Comparison of ENCODE assay signal across 7 mouse cellular contexts in the genomic region with DNA sequence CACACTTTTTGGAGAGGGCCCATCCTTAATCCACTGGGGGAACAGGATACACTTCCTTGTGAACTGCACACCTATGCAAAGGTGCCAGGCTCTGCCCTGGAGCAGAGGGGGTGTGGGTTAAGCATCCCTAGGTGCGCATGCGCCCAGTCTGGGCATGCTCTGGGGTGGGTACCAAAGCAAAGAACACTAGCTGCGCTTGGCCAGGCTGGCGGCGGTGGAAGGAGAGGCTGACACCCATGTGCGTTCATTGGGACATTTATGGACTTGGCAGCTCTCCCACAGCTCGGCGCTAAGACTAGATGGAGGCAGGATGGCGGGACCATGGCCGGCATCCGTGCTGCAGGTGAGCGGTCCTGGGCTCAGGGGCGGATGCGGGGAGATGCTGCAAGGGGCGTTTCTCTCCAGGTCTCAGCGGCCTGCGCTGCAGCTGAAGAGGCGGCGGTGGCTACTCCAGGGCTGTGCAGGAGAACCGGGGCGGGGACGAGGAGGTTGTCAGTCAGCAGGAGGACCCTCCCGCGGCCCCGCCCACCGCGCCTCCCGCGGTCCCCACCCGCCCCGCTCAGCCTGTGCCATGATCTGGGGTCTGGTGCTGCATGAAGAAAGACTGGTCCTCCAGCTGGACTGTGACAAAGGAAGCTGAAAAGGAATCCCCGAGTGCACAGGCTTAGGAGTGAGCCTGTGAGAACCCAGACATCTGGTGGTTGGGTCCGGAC. TPM values are rescaled to one million over a fixed set of nuclear protein-coding genes. Genes with fewer than 3 reads are reported as not detected.
A peak's percentile ranks its signal among the peaks of the same experiment; 100 is the strongest.
DNase-seq lines count a peak whose midpoint lies in the region; ATAC-seq and TF ChIP-seq lines count a peak whose summit lies in the region.

A gene (plus strand): TSS at position 146 of the 713 bp plus-strand sequence.

- no peak within 1 kb of the TSS for H3K27ac ChIP-seq in lung, embryonic 14.5 days (ENCODE audit: low read depth)
- H3K27ac ChIP-seq in embryonic facial prominence, embryonic 11.5 days (replicated peaks; ENCODE audit: low read depth, low read length), result no peak within 1 kb of the TSS
- peak within 1 kb of the TSS; percentile 68; the same call in 1 of the 2 replicates for H3K27ac ChIP-seq in hindbrain, embryonic 16.5 days (ENCODE audit: low read depth, low read length)
- H3K27ac ChIP-seq in midbrain, embryonic 11.5 days (ENCODE audit: low read depth, low read length), result no peak within 1 kb of the TSS

- WGBS in lung, embryonic 14.5 days, result 2% methylated on average over 33 of the region's 33 CpGs
- 3% methylated on average over 33 of the region's 33 CpGs for WGBS in embryonic facial prominence, embryonic 11.5 days
- WGBS in hindbrain, embryonic 16.5 days, result 2% methylated on average over 33 of the region's 33 CpGs
- WGBS in midbrain, embryonic 11.5 days, result 3% methylated on average over 33 of the region's 33 CpGs

- H3K9me3 ChIP-seq in lung, embryonic 14.5 days (ENCODE audit: low read depth, low read length), result no peaks in the 10 kb centered on the region
- H3K9me3 ChIP-seq in embryonic facial prominence, embryonic 11.5 days (replicated peaks; ENCODE audit: control insufficient read depth, low read length), result no peaks in the 10 kb centered on the region
- no peaks in the 10 kb centered on the region for H3K9me3 ChIP-seq in hindbrain, embryonic 16.5 days (ENCODE audit: control insufficient read depth, low read length)
- no peaks in the 10 kb centered on the region for H3K9me3 ChIP-seq in midbrain, embryonic 11.5 days (ENCODE audit: control insufficient read depth, low read length)

- peak; percentile 49 for DNase-seq in lung, embryonic 14.5 days
- DNase-seq in lung, postnatal 25 days (ENCODE audit: low spot score), result no peak
- DNase-seq in embryonic facial prominence, embryonic 11.5 days (ENCODE audit: low spot score), result peak; percentile 62
- DNase-seq in midbrain, embryonic 11.5 days (ENCODE audit: low spot score, missing footprints), result peak; percentile 86
- DNase-seq in thymus, postnatal 4 days, result peak; percentile 74
- DNase-seq in spleen, postnatal 36 days (ENCODE audit: low spot score in 2 of 2), result no peak

- H3K9ac ChIP-seq in lung, embryonic 14.5 days, result 0 out of 2 replicates have a peak within 1 kb of the TSS, but pooled peaks have one; percentile 11
- H3K9ac ChIP-seq in embryonic facial prominence, embryonic 11.5 days (replicated peaks; ENCODE audit: low read length), result 0 out of 2 replicates have a peak within 1 kb of the TSS, but pooled peaks have one; percentile 18
- peak within 1 kb of the TSS; percentile 73 for H3K9ac ChIP-seq in hindbrain, embryonic 16.5 days (ENCODE audit: low read depth, low read length)
- peak within 1 kb of the TSS; percentile 40; the same call in 1 of the 2 replicates for H3K9ac ChIP-seq in midbrain, embryonic 11.5 days (ENCODE audit: low read length)

- peak within 1 kb of the TSS; percentile 20 for H3K4me3 ChIP-seq in lung, embryonic 14.5 days (ENCODE audit: low read depth, low read length)
- H3K4me3 ChIP-seq in embryonic facial prominence, embryonic 11.5 days (ENCODE audit: low read depth, low read length), result no peak within 1 kb of the TSS
- peak within 1 kb of the TSS; percentile 49 for H3K4me3 ChIP-seq in hindbrain, embryonic 16.5 days (ENCODE audit: low read length)
- peak within 1 kb of the TSS; percentile 12 for H3K4me3 ChIP-seq in midbrain, embryonic 11.5 days (ENCODE audit: low read depth, low read length)

- no peaks in the 10 kb centered on the region for H3K36me3 ChIP-seq in lung, embryonic 14.5 days (ENCODE audit: insufficient read depth)
- no peaks in the 10 kb centered on the region for H3K36me3 ChIP-seq in embryonic facial prominence, embryonic 11.5 days (replicated peaks; ENCODE audit: control insufficient read depth, insufficient read depth, low read depth, low read length)
- no peaks in the 10 kb centered on the region for H3K36me3 ChIP-seq in hindbrain, embryonic 16.5 days (ENCODE audit: control insufficient read depth, insufficient read depth, low read length)
- H3K36me3 ChIP-seq in midbrain, embryonic 11.5 days (ENCODE audit: control insufficient read depth, insufficient read depth, low read length), result no peaks in the 10 kb centered on the region

- H3K27me3 ChIP-seq in lung, embryonic 14.5 days (ENCODE audit: insufficient read depth, low read length), result 0 out of 2 replicates have a peak, but pooled peaks cover 11% of the 10 kb centered on the region
- peaks cover 9% of the 10 kb centered on the region; the same call in 1 of the 2 replicates for H3K27me3 ChIP-seq in embryonic facial prominence, embryonic 11.5 days (ENCODE audit: control insufficient read depth, insufficient read depth, low read length)
- peaks cover 3% of the 10 kb centered on the region for H3K27me3 ChIP-seq in hindbrain, embryonic 16.5 days (replicated peaks; ENCODE audit: control insufficient read depth, insufficient read depth, low read length)
- peaks cover 3% of the 10 kb centered on the region; the same call in 1 of the 2 replicates for H3K27me3 ChIP-seq in midbrain, embryonic 11.5 days (ENCODE audit: control insufficient read depth, insufficient read depth, low read length)

- H3K4me2 ChIP-seq in lung, embryonic 14.5 days, result peak within 1 kb of the TSS; percentile 51
- peak within 1 kb of the TSS; percentile 37 for H3K4me2 ChIP-seq in embryonic facial prominence, embryonic 11.5 days (ENCODE audit: low read depth, low read length)
- H3K4me2 ChIP-seq in hindbrain, embryonic 16.5 days (ENCODE audit: low read length), result peak within 1 kb of the TSS; percentile 59
- peak within 1 kb of the TSS; percentile 39 for H3K4me2 ChIP-seq in midbrain, embryonic 11.5 days

- peak; percentile 68; the same call in 1 of the 2 replicates for ATAC-seq in lung, embryonic 14.5 days (ENCODE audit: insufficient read depth)
- peak; percentile 26; the same call in 1 of the 2 replicates for ATAC-seq in embryonic facial prominence, embryonic 11.5 days (replicated peaks; ENCODE audit: insufficient number of reproducible peaks, low FRiP score, low TSS enrichment, low read depth)
- ATAC-seq in hindbrain, embryonic 16.5 days, result peak; percentile 93
- peak; percentile 84 for ATAC-seq in midbrain, embryonic 11.5 days (ENCODE audit: low FRiP score)

- H3K4me1 ChIP-seq in lung, embryonic 14.5 days (ENCODE audit: insufficient read depth), result no peaks in the 10 kb centered on the region
- H3K4me1 ChIP-seq in embryonic facial prominence, embryonic 11.5 days (ENCODE audit: control insufficient read depth, insufficient read depth, low read length), result no peaks in the 10 kb centered on the region; the same call in 1 of the 2 replicates
- no peaks in the 10 kb centered on the region for H3K4me1 ChIP-seq in hindbrain, embryonic 16.5 days (ENCODE audit: control insufficient read depth, insufficient read depth, low read depth, low read length)
- H3K4me1 ChIP-seq in midbrain, embryonic 11.5 days (ENCODE audit: control insufficient read depth, insufficient read depth, low read length), result no peaks in the 10 kb centered on the region

- TF ChIP-seq CTCF in lung, embryonic 14.5 days (IDR thresholded peaks at IDR 0.05; ENCODE audit: low read depth), result no peak

RNA-seq across cellular contexts. Expression of the gene that starts here (rescaled TPM):
- not detected in 2 replicates for polyA plus RNA-seq in lung, embryonic 14.5 days (2014; fragmentation: Nextera tagmentation; extraction: Ambion mirVana)
- not detected in 2 replicates for polyA plus RNA-seq in embryonic facial prominence, embryonic 11.5 days (2014; fragmentation: Nextera tagmentation; extraction: Ambion mirVana)
- polyA plus RNA-seq in hindbrain, embryonic 16.5 days (2015; fragmentation: Nextera tagmentation; extraction: Ambion mirVana), result 19.3 and 22.9 TPM in 2 replicates
- polyA plus RNA-seq in midbrain, embryonic 11.5 days (2014; fragmentation: Nextera tagmentation; extraction: Ambion mirVana), result 0.22 TPM in 1 of 2 replicates, not detected in the other

Comparison
In these comparisons a context has a peak if more than half of its experiments do, and no peak if none do; other contexts are left out.
1. RNA of the gene that starts here (polyA plus RNA-seq): 19.3 to 22.9 TPM in hindbrain, embryonic 16.5 days; not detected in embryonic facial prominence, embryonic 11.5 days, 0.22 TPM in midbrain, embryonic 11.5 days and not detected in lung, embryonic 14.5 days; every median in the first group is over 10 times any median in the second.
2. Peak in DNase-seq, ATAC-seq, H3K4me3 ChIP-seq, H3K9ac ChIP-seq and H3K4me2 ChIP-seq in lung, embryonic 14.5 days; RNA of the gene not detected or under 1 TPM.
3. Peak in DNase-seq, ATAC-seq, H3K9ac ChIP-seq and H3K4me2 ChIP-seq in embryonic facial prominence, embryonic 11.5 days; RNA of the gene not detected or under 1 TPM.
4. Peak in DNase-seq, ATAC-seq, H3K4me3 ChIP-seq, H3K9ac ChIP-seq and H3K4me2 ChIP-seq in midbrain, embryonic 11.5 days; RNA of the gene not detected or under 1 TPM.
5. ATAC-seq: peak in every context shown above with its lines; median percentile 93 in hindbrain, embryonic 16.5 days; 84 in midbrain, embryonic 11.5 days; 68 in lung, embryonic 14.5 days; 26 in embryonic facial prominence, embryonic 11.5 days.
6. H3K9ac ChIP-seq: peak in every context shown above with its lines; median percentile 73 in hindbrain, embryonic 16.5 days; 40 in midbrain, embryonic 11.5 days; 18 in embryonic facial prominence, embryonic 11.5 days; 11 in lung, embryonic 14.5 days.
7. Peak in every context shown above with its lines, with median percentiles within 50 percentile points of each other: H3K4me2 ChIP-seq.